ENCODE assay signal across 18 mouse cellular contexts in genomic region chr13:23887026-23887725, GRCm38 (mm10). TPM values are rescaled to one million over a fixed set of nuclear protein-coding genes. Genes with fewer than 3 reads are reported as not detected.
"Had no signal": no experiment of that assay in that cellular context is flagged by ENCODE, and none has a peak within 500 bp of the region (broad histone marks: within the 10 kb centered on the region; RNA-seq: fewer than 3 reads in every experiment).

No protein-coding gene starts in this region.

- H3K9ac ChIP-seq: limb, embryonic 15.5 days; lung, embryonic 15.5 days; midbrain, embryonic 15.5 days; neural tube, embryonic 12.5 days had no signal

- H3K4me1 ChIP-seq: limb, embryonic 15.5 days; lung, embryonic 15.5 days; midbrain, embryonic 15.5 days; neural tube, embryonic 12.5 days had no signal

- H3K9me3 ChIP-seq: limb, embryonic 15.5 days; lung, embryonic 15.5 days; midbrain, embryonic 15.5 days; neural tube, embryonic 12.5 days had no signal

- H3K4me3 ChIP-seq: limb, embryonic 15.5 days; lung, embryonic 15.5 days; midbrain, embryonic 15.5 days; neural tube, embryonic 12.5 days had no signal

- DNase-seq: kidney, adult 8-10 months; kidney, postnatal 25 days; layer of hippocampus, postnatal 36 days; thymus, postnatal 4 days had no signal

- H3K27me3 ChIP-seq: limb, embryonic 15.5 days; lung, embryonic 15.5 days; midbrain, embryonic 15.5 days; neural tube, embryonic 12.5 days had no signal

- H3K27ac ChIP-seq: limb, embryonic 15.5 days; lung, embryonic 15.5 days; midbrain, embryonic 15.5 days; neural tube, embryonic 12.5 days; stomach, postnatal 0 days had no signal

- ATAC-seq: hindbrain, embryonic 16.5 days; inflammation-experienced regulatory T-cells, adult 6 months; intestine, postnatal 0 days; midbrain, embryonic 15.5 days had no signal

- H3K4me2 ChIP-seq: limb, embryonic 15.5 days; lung, embryonic 15.5 days; midbrain, embryonic 11.5 days; midbrain, embryonic 15.5 days; neural tube, embryonic 12.5 days had no signal

- H3K36me3 ChIP-seq: limb, embryonic 15.5 days; lung, embryonic 15.5 days; midbrain, embryonic 15.5 days; neural tube, embryonic 12.5 days had no signal

RNA-seq across cellular contexts. Expression of gene Slc17a1, which starts 19.6 kb away (rescaled TPM):
- total RNA-seq: layer of hippocampus, postnatal 36 days; left cerebral cortex, postnatal 10 days; monocyte, adult 5-6 weeks; neutrophil, adult 5-6 weeks had no signal
- polyA plus RNA-seq: hindbrain, embryonic 16.5 days; inflammation-experienced regulatory T-cells, adult 6 months; limb, embryonic 11.5 days; limb, embryonic 15.5 days; midbrain, embryonic 15.5 days; neural tube, embryonic 12.5 days; stomach, postnatal 0 days had no signal

RNA-seq across cellular contexts. Expression of gene Slc17a4, which starts 27.6 kb away (rescaled TPM):
- total RNA-seq: layer of hippocampus, postnatal 36 days; left cerebral cortex, postnatal 10 days; monocyte, adult 5-6 weeks; neutrophil, adult 5-6 weeks had no signal
- polyA plus RNA-seq: hindbrain, embryonic 16.5 days; limb, embryonic 11.5 days; limb, embryonic 15.5 days; lung, embryonic 15.5 days; midbrain, embryonic 11.5 days; midbrain, embryonic 15.5 days had no signal

RNA-seq across cellular contexts. Expression of gene Hist1h2ba, which starts 46.8 kb away (rescaled TPM):
- total RNA-seq: layer of hippocampus, postnatal 36 days; left cerebral cortex, postnatal 10 days; monocyte, adult 5-6 weeks; neutrophil, adult 5-6 weeks had no signal
- polyA plus RNA-seq: hindbrain, embryonic 16.5 days; inflammation-experienced regulatory T-cells, adult 6 months; intestine, postnatal 0 days; kidney, embryonic 16.5 days; limb, embryonic 11.5 days; limb, embryonic 15.5 days; lung, embryonic 15.5 days; midbrain, embryonic 11.5 days; midbrain, embryonic 15.5 days; neural tube, embryonic 12.5 days; stomach, postnatal 0 days had no signal

RNA-seq across cellular contexts. Expression of gene Hist1h2aa, which starts 47.1 kb away (rescaled TPM):
- total RNA-seq: layer of hippocampus, postnatal 36 days; left cerebral cortex, postnatal 10 days; monocyte, adult 5-6 weeks; neutrophil, adult 5-6 weeks had no signal
- polyA plus RNA-seq: hindbrain, embryonic 16.5 days; inflammation-experienced regulatory T-cells, adult 6 months; intestine, postnatal 0 days; kidney, embryonic 16.5 days; limb, embryonic 11.5 days; limb, embryonic 15.5 days; lung, embryonic 15.5 days; midbrain, embryonic 11.5 days; midbrain, embryonic 15.5 days; neural tube, embryonic 12.5 days; stomach, postnatal 0 days had no signal

RNA-seq across cellular contexts. Expression of gene Slc17a3, which starts 47.9 kb away (rescaled TPM):
- total RNA-seq: layer of hippocampus, postnatal 36 days; monocyte, adult 5-6 weeks; neutrophil, adult 5-6 weeks had no signal
- polyA plus RNA-seq: hindbrain, embryonic 16.5 days; inflammation-experienced regulatory T-cells, adult 6 months; limb, embryonic 11.5 days; lung, embryonic 15.5 days; midbrain, embryonic 11.5 days; midbrain, embryonic 15.5 days; stomach, postnatal 0 days had no signal
